Mouse (Mus musculus) CH12.LX (cell line): ENCODE results near the gene Ifit1bl1. TPM values are rescaled to one million over a fixed set of nuclear protein-coding genes. Genes with fewer than 3 reads are reported as not detected.
"Not testable (repeated sequence)": the region's sequence is repeated elsewhere in the genome, so short reads cannot be mapped to it uniquely, and the experiment has no call there.

Experiments
- DNase-seq: peaks from one replicate; pipeline ENCODE4 v3.0.0-alpha.2; 2013; ENCODE audit errors: extremely low read depth
- H3K27ac ChIP-seq: 2 replicates; pipeline ENCODE4 v1.5.1; 2012; ENCODE audit warnings: low read depth, mild to moderate bottlenecking, control low read depth, moderate library complexity; ENCODE audit not compliant: insufficient read depth
- H3K27me3 ChIP-seq: replicated peaks from 2 replicates; pipeline ENCODE3; 2012; ENCODE audit warnings: inconsistent platforms
- H3K36me3 ChIP-seq, 2 experiments: replicated peaks in 1 of 2; 2 replicates each; pipeline versions ENCODE3 to v1.6.1; 2012; ENCODE audit warnings: inconsistent platforms in 1 of 2, low read length in 1 of 2, mild to moderate bottlenecking in 1 of 2, mixed read lengths in 1 of 2, moderate library complexity in 1 of 2; ENCODE audit not compliant: control insufficient read depth in 1 of 2, insufficient read depth in 1 of 2
- H3K4me1 ChIP-seq, 2 experiments: 2 replicates each; pipeline ENCODE4 v1.6.1; 2012; ENCODE audit warnings: inconsistent platforms in 1 of 2, moderate library complexity in 1 of 2; ENCODE audit not compliant: insufficient read depth in 2 of 2, control insufficient read depth in 1 of 2
- H3K4me2 ChIP-seq: 2 replicates; pipeline ENCODE4 v1.6.1; 2012; ENCODE audit warnings: low read depth, mild to moderate bottlenecking, control low read depth; ENCODE audit not compliant: poor library complexity, insufficient read depth, severe bottlenecking
- H3K4me3 ChIP-seq, 3 experiments: fragments of 150-350 bp in 1 of 3; sonication (generic) in 1 of 3; replicated peaks in 1 of 3; 2 replicates each; pipeline versions ENCODE3 to v1.5.1; 2011 to 2012; ENCODE audit warnings: low read depth in 2 of 3, low read length in 2 of 3, mild to moderate bottlenecking in 2 of 3, moderate library complexity in 2 of 3, control low read depth in 1 of 3, improper control_type of control experiment in 1 of 3, inconsistent platforms in 1 of 3, mixed read lengths in 1 of 3; ENCODE audit not compliant: poor library complexity in 1 of 3
- H3K79me2 ChIP-seq: replicated peaks from 2 replicates; pipeline ENCODE4 v1.6.1; 2012; ENCODE audit warnings: mild to moderate bottlenecking, moderate library complexity; ENCODE audit not compliant: control insufficient read depth, poor library complexity, insufficient read depth, severe bottlenecking; ENCODE audit errors: extremely low read depth
- H3K9ac ChIP-seq: 2 replicates; pipeline ENCODE4 v1.6.1; 2012; ENCODE audit warnings: low read depth, mild to moderate bottlenecking, control low read depth, moderate library complexity; ENCODE audit not compliant: insufficient read depth
- H3K9me3 ChIP-seq: replicated peaks from 2 replicates; pipeline ENCODE3; 2012; ENCODE audit warnings: low read length, inconsistent platforms, mixed read lengths
- CHD2 ChIP-seq: IDR thresholded peaks from 2 replicates; pipeline ENCODE4 v1.6.1; 2011; ENCODE audit warnings: low read length, improper control_type of control experiment
- E2F4 ChIP-seq: IDR thresholded peaks from 2 replicates; pipeline ENCODE4 v1.6.1; 2011; ENCODE audit warnings: low read depth, low read length, improper control_type of control experiment; ENCODE audit not compliant: insufficient replicate concordance
- EP300 ChIP-seq: IDR thresholded peaks from 2 replicates; pipeline ENCODE4 v1.6.1; 2011; ENCODE audit warnings: low read length, improper control_type of control experiment
- JUN ChIP-seq: IDR thresholded peaks from 2 replicates; pipeline ENCODE4 v1.6.1; 2011; ENCODE audit warnings: low read depth, mild to moderate bottlenecking, low read length, improper control_type of control experiment, moderate library complexity; ENCODE audit not compliant: insufficient read depth
- MAFK ChIP-seq: IDR thresholded peaks from 2 replicates; pipeline ENCODE4 v1.6.1; 2011; ENCODE audit warnings: low read length, improper control_type of control experiment; ENCODE audit not compliant: insufficient replicate concordance
- NRF1 ChIP-seq: IDR thresholded peaks from 2 replicates; pipeline ENCODE4 v1.6.1; 2014; ENCODE audit warnings: low read depth, mild to moderate bottlenecking, inconsistent platforms, low read length, improper control_type of control experiment, moderate library complexity
- PAX5 ChIP-seq: IDR thresholded peaks from 2 replicates; pipeline ENCODE4 v1.6.1; 2012; ENCODE audit warnings: low read length, inconsistent platforms, mixed read lengths
- POLR2AphosphoS2 ChIP-seq: IDR thresholded peaks from 2 replicates; pipeline ENCODE4 v1.6.1; 2011; ENCODE audit warnings: low read depth, low read length, improper control_type of control experiment
- RAD21 ChIP-seq: IDR thresholded peaks from 2 replicates; pipeline ENCODE4 v1.6.1; 2011; ENCODE audit warnings: low read depth, mild to moderate bottlenecking, low read length, improper control_type of control experiment, moderate library complexity
- TBP ChIP-seq: conservative IDR thresholded peaks from 2 replicates; pipeline ENCODE4 v1.6.1; 2011; ENCODE audit warnings: low read depth, low read length, improper control_type of control experiment
- USF1 ChIP-seq: IDR thresholded peaks from 2 replicates; pipeline ENCODE4 v1.6.1; 2014; ENCODE audit warnings: low read depth, mild to moderate bottlenecking, inconsistent platforms, low read length, improper control_type of control experiment
- ZC3H11A ChIP-seq: IDR thresholded peaks from 2 replicates; pipeline ENCODE4 v1.6.1; 2012; ENCODE audit warnings: low read depth, mild to moderate bottlenecking, inconsistent platforms, low read length, improper control_type of control experiment
- ZKSCAN1 ChIP-seq: IDR thresholded peaks from 2 replicates; pipeline ENCODE4 v1.6.1; 2012; ENCODE audit warnings: low read depth, inconsistent platforms, low read length, improper control_type of control experiment, borderline replicate concordance
- dilution Hi-C: fragments of 300-500 bp; cut with MboI; formaldehyde crosslinking; loops from 2 replicates; pipeline ENCODE4 v1.14.3; 2020; ENCODE audit warnings: low sequenced_read_pairs; ENCODE audit not compliant: extremely low pct_unique_long_range_greater_than_20kb, extremely low pct_ligation_motif_present
- in situ Hi-C: fragments of 300-500 bp; cut with MboI; formaldehyde crosslinking; loops from 3 replicates; pipeline ENCODE4 v1.14.3; 2019; ENCODE audit warnings: low sequenced_read_pairs, low pct_ligation_motif_present, low pct_unique_long_range_greater_than_20kb, mixed read lengths
- polyA plus RNA-seq: library from polyadenylated mRNA; unstranded; fragments of >175 nt; gene quantifications from 2 replicates; pipeline ENCODE4 v1.2.1, GENCODE M21; 2012; ENCODE audit warnings: low read depth; ENCODE audit not compliant: insufficient read length
- total RNA-seq, 2 experiments: library from RNA; depleted of rRNA; stranded (reverse); fragments of 300-350 nt in 1 of 2; fragments of >200 nt in 1 of 2; gene quantifications; 2 replicates each; pipeline ENCODE4 v1.2.3; 2012 to 2014

Ifit1bl1 gene
- total and polyA plus RNA-seq, 3 experiments = 0.09 to 0.26 TPM; not detected in 1

DNA sequence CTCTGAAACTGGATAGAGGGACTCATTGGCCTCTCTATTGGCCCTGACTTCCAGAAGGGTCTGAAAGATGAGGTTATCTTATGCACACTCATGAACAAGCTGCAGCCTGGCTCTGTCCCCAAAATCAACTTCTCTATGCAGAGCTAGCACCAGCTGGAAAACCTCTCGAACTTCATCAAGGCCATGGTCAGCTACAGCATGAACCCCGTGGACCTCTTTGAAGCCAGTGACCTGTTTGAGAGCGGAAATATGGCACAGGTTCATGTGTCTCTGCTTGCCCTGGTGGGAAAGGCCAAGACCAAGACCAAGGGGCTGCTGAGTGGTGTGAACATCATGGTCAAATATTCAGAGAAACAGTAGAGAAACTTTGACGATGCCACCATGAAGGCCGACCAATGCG, 22.0 kb upstream of the Ifit1bl1 start:
- no peak for DNase-seq
- Histone ChIP-seq H3K36me3 (no peaks in the 10 kb centered on the region), H3K4me1 (no peaks in the 10 kb centered on the region), H3K4me3 (no peak overlapping the region), H3K27ac (no peak overlapping the region), H3K9me3 (no peaks in the 10 kb centered on the region)
- TF ChIP-seq EP300 (no peak), PAX5 (no peak), ZKSCAN1 (no peak), JUN (no peak), E2F4 (no peak), USF1 (no peak), MAFK (no peak), RAD21 (no peak), ZC3H11A (no peak), POLR2AphosphoS2 (no peak), TBP (no peak), NRF1 (no peak)
- TF ChIP-seq, all 38 proteins: peak for 0
- Histone ChIP-seq H3K9ac (no peak overlapping the region), H3K27me3 (no peaks in the 10 kb centered on the region), H3K4me2 (no peak overlapping the region), H3K79me2 (no peaks in the 10 kb centered on the region)
- in situ Hi-C loops (no loop called here), dilution Hi-C loops (no loop called here)

DNA sequence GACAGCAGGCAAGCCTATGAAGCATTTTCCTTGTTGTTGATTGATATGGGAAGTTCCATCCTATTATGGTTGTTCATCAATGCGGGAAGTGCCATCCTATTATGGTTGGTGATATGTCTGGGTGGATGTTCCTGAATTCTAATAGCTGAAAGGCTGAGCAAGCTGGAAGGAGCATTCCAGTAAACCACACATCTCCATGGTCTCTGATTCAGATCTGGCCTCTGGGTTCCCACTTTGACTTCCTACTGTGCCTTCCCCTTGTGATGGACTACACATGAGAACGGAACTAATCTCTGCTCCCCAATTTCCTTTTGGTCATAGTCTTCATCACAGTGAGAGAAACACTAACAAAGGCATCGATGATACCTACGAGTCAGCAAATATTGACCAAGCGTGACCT, 19.1 kb upstream of the Ifit1bl1 start:
- Histone ChIP-seq H3K9ac (no peak overlapping the region), H3K79me2 (no peaks in the 10 kb centered on the region), H3K4me3 (no peak overlapping the region), H3K4me2 (no peak overlapping the region), H3K9me3 (no peaks in the 10 kb centered on the region), H3K27me3 (no peaks in the 10 kb centered on the region), H3K36me3 (no peaks in the 10 kb centered on the region), H3K27ac (no peak overlapping the region), H3K4me1 (no peaks in the 10 kb centered on the region)
- no peak for DNase-seq
- dilution Hi-C loops = no loop called here
- TF ChIP-seq CHD2 (no peak), MAFK (0 out of 2 replicates have a peak, but pooled peaks have one; percentile 37)
- in situ Hi-C loops = no loop called here

DNA sequence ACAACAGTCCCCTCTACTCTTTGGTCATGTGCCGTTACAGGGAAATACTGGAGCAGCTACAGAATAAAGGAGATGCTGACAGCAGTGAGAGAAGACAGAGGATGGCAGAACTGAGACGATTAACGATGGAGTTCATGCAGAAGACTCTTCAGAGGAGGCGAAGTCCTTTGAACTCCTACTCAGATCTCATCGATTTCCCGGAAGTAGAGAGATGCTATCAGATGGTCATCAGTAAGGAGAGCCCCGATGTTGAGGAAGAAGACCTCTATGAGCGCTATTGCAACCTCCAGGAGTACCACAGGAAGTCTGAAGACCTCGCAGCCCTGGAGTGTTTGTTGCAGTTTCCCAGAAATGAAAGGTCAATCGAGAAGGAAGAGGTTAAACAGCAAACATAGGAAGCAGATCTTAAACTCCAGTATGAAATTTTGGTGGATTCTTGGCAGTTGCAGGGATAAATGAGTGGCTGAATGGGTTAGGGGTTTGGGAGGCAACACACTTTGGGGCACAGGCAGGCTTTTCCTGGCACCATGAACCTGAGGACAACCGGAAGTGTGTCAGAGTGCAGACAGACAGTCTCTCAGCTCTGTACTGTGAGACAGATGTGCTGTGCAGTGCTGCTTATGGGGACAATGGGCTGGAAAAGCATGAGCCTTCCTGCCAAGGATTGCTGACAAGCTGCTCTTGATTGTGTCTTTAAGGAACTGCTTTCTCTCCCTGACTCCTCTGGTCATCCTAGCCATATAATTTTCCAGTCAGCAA, 10.7 kb upstream of the Ifit1bl1 start:
- H3K9ac ChIP-seq, in situ Hi-C loops, DNase-seq, H3K27me3 ChIP-seq, H3K27ac ChIP-seq, dilution Hi-C loops, H3K36me3 ChIP-seq, H3K4me2 ChIP-seq, H3K4me3 ChIP-seq, H3K4me1 ChIP-seq, H3K9me3 ChIP-seq, H3K79me2 ChIP-seq: not testable (repeated sequence)
